Mouse (Mus musculus) cerebellum, adult (tissue): ENCODE results near the gene Aatk.

Experiments used
- ATAC-seq: cut with Nextera tagmentation; 2 replicates; pipeline ENCODE4 v1.9.2; 2017; ENCODE audit warnings: mild to moderate bottlenecking, moderate library complexity, mixed read lengths; ENCODE audit not compliant: insufficient number of reproducible peaks, low FRiP score, low TSS enrichment

The Aatk gene

DNA sequence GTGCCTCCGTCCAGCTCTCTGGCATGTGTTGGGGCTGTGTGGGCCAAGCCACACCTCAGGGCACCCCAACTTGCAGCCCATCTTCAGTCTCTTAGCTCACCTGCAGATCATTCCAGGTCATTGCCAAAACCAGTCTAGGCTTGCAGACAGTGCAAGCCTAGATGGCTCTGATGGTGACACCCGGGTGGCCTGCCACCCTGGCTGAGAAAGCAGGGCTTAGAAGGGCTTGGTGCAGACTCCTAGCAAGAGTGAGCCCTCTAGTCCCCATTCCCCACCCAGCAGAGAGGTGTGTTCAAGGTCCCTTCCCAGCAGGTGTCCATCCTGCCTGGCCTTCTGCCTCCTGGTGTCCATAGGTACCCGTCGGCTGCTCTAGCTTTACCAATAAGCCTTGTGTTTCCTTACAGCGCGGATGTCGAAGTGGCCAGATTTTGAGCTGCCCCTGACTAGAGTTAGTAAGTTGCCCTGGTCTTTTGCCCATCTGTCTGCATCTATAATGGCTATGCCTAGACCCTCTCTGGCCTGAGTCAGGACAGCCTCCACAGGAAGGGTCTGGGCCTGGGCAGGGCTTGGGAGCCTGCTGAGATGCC is 44.2 kb downstream of the Aatk start:
- no peak for ATAC-seq

DNA sequence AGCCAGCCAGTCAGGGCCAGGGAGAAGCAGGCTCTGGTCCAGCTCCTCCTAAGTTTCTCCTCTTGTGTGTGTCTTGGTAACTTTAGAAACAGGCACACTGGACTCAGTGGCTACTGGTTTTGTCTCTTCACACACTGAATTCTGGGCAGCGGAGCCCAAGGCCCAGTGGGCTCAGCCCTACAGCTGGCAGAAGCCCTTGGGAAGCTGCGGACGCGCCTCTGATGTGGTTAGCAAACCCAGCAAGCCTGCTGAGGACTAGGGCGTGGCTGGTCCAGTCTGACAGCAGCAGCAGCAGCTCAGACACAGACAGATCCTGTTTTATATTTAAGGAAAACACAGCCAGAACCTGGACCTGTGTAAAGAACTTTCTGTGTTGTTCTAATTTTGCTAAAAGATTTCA is 44.9 kb downstream of the Aatk start:
- no peak for ATAC-seq

DNA sequence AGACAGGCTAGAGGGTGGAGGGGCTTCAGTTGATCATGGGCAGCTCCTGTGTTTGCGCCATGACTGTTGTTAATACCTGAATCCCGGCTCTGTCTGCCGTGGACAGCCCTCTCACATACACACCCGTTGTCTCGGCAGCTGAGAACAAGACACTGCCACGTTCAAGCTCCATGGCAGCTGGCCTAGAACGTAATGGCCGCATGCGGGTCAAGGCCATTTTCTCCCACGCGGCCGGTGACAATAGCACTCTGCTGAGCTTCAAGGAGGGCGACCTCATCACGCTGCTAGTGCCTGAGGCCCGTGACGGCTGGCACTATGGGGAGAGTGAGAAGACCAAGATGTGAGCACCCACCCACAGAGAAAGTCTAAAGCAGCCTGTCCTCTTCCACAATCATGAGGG is 49.6 kb downstream of the Aatk start:
- no peak for ATAC-seq

DNA sequence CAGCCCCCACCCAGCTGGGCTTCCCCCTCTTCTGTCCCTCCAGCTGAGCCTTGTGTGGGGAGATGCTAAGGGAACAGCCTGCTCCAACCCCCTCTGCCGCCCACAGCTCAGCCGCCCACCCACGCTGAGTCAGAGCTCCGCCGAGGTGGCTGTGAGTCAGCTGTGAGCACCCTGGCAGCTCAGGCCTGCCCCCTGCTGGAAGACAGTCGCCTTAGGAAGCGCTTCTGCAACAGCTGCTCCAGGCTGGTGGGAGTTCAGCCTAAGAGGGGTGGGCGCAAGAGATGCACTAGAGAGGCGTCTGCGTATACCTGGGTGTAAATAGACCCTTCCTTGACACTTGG is 55.7 kb downstream of the Aatk start:
- no peak for ATAC-seq

DNA sequence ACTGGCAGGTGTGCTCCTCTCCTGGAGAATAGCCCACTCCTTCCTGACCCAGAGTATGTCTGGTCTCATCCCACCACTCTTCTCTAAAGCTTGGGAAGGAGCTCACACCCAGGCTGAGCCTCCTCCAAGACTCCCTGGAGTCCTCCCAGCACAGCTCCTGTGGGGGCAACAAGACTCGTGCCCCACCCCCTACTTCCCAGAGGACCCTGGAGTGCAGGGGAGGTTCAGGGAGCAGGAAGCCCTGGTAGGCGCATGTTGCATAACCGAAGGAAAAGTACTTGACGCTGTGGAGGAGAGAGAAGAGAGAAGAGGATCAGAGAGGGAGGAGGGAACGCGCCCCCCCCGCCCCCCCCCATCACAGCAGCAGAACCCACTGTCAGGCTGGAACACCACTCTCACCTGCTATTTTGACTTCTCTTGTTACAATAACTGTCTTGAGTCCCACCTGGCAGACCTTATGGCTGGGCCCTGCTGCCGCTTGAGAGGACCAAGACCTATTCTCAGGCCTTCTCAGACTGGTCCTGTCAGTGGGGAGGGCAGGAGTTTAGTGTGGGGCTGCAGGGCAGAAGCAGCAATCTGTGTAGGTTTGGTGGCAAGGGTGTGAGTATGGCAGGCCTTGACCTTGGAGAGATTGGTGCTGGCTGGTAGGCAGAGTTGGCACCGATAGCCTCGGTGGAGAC is 56.2 kb downstream of the Aatk start:
- ATAC-seq = no peak

DNA sequence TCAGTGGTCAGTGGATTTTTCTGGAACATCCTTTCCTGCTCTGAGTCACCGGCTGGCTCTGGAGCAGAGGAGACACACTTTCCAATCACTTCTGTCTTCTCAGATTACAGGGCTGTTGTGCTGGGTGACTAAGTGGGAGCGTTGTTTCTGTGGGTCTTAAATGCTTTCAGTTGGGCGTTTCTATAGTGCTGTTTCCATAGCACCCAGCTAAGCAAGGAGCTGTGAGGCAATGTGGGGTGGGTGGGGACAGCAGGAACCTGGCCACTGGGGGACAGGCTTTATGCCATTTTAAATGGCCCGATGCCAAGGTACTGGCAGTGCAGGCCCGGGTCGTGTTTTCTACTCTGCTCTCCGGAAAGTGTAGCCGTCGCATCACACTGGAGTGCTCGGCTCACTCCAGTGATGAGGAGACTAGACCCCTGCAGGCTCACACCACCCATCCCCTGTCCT is 57.8 kb downstream of the Aatk start:
- ATAC-seq = no peak

DNA sequence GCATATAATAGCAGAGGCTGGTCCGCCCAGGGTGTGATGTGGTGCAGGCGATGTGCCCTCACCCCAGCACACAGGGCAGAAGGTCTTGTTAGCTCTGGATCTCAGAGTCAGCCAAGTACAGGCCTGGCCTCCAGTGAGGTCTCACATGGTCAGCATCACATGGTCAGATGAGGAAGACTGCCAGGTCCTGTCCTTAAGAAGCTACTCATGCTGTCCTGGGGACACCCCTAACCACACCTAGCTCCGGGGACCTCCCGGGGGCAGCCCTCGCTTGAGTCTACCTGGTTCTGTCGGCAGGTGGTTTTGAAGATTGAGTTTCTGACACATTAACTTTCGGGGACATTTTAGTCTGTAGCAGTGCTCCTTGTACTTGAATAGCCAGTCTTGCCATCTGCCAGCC is 58.6 kb downstream of the Aatk start:
- no peak for ATAC-seq

DNA sequence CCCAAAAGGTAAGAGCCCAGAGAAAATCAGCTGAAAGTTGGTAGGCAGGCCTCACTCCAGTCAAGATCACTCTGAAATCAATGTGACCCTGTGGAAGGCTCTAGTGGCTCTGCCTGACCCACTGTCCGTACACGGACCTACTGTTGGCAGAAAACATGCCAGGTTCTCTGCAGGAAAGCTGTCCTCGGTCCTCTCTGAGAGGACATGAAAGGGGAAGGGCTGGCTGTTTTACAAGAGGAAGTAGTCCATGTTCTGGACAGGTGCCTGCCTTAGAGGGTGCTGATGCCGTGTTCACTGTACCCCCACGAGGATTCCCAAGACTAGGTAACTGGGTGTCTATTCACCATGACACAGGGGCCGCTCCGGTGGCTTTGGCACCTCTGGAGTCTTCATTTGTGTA is 59.1 kb downstream of the Aatk start:
- ATAC-seq = no peak

DNA sequence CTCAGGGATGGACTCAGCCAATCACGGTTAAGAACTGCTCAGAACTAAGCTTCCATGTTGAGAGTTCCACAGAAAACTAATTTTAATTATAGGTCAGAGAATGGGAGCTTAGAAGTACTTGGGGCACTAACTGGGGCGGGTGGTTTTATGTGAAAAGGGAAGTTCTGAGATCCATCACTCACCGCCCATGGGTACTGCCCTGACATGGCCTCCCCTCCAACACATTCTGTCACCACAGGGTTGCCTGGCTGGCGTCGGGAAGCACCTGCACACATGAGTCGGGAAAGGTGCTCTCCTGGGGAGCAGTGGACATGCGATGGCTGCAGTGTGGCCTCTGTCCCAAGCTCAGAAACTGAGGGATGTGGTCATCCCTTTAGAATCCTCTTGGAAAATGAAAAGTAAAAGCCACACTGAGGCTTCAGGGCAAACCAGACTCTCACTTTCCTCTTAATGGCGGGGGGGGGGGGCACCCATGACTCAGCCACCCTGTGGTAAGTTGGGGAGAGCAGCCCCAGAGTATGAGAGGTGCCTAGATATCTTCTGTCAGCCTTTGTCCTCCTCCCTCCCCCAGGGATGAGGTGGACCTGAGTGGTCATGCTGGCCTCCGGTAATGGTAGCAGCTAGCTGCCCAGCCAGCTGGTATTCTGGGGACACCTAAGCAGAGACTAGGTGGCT is 60.1 kb downstream of the Aatk start:
- ATAC-seq = no peak

DNA sequence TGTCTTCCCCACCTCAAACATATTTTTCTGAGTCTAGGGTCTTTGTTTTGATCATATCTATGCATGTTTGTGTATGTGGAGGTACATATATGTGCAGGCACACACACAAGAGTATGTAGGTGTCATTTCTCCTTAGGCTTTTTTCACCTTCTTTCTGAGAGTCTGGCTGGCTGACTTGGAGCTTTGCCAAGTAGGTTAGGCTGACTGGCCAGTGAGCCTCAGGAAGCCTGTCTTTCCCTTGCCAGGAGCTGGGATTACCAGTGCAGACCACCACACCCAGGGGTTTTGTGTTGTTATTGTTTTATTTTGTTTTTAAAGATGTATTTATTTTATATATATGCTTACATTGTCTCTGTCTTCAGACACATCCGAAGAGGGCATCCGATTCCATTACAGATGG is 63.8 kb downstream of the Aatk start:
- no peak for ATAC-seq

DNA sequence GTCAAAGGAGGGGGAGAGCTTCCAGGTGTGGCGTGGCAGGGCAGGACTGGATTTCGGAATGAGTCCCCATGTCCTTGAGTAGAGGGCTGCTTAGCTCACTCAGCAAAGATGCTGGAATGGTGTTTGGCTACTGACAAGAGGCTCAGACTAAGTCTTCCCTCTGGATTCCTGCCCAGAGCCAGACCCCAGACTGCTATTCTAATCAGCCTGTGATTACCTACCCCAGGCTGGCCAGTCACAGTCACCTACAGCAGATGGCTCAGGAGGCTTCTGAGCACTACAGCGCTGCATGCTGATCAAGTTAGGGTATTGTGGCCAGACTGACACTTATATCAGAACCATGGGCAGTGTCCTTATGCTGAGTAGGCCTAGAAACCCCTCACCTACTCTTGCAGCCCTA is 64.7 kb downstream of the Aatk start:
- no peak for ATAC-seq

DNA sequence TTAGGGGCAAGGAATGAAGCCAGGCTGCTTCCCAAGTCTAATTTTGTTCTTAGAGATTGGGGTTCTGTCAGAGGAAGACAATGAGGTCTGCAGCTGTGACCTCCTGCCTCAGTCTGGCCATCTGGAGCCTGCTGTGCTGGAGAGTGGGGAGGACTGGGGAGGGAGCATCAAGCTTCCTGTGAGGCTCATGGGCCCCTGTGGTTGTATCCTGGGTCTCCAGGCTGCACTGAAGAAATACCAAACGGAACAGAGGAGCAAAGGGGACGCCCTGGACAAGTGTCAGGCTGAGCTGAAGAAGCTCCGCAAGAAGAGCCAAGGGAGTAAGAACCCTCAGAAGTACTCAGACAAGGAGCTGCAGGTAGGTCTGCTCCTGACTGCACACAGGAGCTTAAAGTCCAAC is 65.2 kb downstream of the Aatk start:
- no peak for ATAC-seq

DNA sequence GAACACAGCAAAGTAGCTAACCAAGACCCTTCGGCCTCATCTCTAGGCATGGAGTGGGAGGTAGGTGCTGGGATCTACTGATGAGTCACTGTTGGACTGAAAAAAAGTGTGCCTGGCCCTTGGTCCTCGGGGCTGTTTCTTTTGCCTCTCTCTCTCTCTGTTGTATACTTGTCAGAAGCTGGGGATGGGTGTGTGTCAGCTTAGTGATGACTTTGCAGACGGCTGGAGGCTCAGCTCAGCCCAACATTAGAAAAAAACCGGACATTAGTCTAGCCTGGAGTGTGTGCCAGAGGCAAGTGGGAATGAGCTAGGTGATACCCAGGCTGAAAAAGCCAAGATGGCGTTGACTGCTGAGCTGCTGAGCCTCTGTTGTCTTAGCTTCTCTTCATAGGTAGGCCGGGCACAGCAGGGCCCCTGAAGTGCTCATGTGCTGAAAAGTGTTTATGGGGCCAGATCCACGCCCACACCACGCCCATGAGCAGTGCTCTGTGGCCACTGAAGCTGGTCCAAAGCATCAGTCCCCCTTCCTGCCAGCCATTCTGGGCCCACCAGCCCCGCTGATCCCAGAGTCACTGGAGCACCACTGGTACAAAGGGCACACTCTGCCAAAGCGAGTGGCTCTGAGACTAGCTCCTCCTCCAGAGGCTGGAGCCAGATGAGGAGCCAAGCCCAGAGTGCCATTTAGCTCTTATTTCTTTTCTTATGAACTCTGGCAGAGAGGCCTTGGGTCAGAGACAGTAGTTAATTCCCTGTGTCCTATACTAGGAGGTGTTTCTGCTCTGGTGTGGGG is 67.2 kb downstream of the Aatk start:
- ATAC-seq = no peak

DNA sequence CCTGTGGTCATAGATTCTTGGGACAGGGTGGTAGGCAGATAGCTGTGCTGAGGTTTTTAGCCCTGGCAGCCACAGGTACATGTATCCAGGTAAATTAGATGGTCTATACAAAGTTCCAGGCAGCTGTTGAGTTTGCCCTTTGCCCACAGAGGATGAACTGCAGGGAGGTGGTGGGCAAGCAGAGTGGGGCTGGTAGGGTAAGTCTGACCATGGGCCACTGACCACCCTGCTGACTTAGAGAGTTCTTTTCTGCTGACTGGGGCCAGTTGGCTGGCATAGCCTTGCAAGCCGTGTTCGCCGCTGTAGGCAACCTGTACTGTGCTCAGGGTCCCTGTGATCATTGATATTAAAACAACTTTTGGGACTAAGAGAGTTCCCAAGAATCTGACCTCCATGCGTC is 68.3 kb downstream of the Aatk start:
- ATAC-seq = no peak

DNA sequence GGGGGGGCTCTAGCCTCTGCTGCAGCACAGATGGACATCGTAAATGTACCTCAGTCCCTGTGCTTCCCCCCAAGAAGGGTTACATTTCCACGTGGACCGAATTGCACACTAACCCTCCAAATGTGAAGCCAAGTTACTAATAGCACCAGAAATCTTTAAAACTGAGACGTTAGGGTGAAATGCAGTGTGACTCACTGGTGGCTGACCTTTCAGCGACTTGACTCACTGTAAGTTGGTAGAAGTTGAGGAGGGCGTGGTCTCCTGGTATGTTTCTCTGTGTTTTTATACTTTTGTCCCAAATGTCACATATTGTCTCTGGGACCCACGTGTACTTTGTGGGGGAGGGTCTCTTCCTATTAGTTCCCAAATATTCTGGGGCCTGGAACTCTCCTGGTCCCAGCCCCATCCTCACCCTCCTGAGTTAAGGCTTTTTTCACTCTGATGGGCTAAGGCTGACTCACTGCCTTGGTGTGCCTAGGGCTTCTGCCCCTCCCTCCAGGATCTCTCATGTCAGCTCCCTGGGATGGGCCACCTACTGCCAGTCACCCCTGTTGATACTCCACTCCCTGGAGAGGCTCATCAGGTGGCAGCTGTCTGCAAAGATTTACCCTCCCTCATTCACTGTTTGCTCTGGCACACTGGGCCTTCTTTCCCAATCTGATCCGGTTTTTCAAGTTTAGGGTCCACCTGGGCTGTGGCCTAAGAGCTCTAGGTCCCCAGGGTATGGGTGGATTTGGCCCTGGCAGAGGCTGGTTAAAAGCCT is 71.0 kb downstream of the Aatk start:
- no peak for ATAC-seq

DNA sequence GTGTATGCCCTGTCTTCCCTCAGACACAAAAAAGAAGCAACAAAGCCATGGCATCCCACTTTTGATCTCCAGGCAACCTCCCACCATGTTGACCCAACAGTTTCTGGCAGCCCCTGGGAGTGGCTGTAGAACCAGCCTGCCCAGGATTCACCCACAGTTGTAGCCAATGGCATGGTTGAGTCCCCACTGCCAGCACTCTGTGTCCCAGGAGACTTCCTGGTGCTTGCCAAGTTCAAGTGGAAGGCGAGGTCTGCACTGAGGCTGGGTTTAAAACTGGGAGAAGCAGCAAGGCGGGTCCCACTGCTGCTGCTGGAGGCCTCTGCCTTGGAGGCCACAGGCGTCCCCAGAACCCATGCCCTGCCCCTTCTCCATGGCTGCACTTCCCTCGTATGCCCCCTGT is 73.2 kb downstream of the Aatk start:
- ATAC-seq = no peak

DNA sequence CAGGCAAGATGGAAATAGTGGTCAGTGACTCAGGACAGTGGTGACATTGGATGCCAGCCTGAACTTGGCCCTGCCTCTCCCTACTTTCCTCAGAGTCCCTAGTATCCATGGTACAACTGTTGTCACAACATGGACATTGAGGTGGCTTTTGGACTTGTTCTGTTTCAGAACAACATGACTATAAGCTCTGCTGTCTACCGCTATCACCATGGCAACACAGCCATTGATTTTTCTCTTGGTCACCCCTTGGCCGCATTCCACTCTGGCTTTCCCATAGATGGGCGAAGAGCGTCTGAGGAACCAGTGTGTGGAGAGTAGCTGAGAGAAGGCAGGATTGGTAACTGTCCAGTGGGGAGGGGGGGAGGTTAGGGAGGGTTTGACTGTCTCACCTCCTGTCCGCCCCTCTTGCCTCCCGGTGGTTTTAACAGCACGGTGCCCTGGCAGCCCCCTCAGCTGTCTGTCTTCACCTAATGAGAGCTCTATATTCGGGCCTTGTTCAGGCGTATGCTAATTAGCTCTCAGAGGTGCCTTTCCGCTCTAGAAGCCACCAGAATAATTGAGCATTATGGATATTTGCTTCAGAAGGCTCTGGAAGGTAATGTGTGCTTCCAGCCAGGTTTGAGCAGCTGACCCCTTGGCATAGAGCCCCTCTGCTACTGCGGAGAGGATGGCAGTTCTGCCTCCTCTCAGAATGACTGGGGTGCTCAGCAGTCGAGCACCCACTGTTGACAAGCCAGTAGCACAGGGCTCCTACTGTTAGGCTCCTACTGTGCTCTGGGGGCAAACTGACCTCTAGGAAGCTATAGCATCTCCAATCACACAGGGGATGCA is 76.7 kb downstream of the Aatk start:
- ATAC-seq = no peak

DNA sequence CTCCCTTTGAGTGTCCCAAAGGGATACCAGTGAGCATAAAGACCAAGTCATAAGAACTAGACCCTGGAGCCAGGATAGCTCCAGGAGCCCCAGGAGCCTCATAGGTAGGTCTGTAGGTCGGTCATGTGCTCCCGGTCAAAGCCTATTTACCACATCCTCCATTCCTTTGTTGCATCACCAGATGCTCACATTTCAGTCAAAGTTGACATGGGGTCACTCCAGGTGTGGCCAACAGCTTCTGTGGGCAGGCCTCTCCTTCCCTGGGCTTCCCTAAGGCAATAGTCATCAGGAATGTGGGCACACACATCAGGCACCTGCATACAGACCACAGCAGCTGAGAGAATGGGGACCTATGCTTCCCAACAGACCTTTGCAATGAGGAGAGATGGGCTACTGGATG is 79.1 kb downstream of the Aatk start:
- no peak for ATAC-seq

DNA sequence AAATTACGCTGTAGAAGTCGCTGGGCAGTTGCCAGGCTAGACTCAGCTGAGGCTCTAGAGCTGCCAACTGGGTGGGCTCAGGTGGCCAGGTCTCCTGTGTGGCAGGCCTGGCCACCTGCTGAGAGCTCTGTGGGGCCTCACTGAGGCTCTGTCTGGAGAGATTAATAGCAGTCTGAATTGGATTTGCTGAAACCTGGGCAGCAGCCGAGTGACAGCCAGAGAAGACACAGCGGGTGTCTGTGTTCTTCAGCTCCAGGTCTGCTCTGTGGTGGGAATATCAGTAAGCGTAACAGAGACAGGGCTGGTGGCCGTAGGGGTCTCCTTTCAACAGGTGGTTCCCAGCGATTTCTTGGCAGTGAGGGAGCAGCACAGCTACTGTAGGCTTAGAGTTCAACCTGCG is 79.6 kb downstream of the Aatk start:
- no peak for ATAC-seq

DNA sequence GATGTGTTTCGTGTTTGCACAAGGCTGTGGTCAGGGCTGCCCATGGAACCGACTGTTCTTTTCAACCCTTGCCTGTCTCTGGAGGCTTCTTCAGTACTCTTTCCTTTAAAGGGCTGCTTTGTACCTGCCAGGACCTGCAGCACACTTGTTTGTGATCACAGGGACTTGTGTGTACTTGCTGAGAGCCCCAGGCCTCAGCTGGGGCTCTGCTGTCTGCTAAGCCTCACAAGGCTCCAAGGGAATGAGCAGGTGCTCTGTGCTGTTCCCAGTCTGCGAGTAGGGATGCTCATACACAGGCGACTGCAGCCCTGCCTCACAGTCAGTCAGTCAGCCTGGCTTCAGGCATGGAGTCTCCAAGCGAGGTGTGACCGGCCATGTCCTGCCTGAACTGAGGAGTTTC is 80.7 kb downstream of the Aatk start:
- no peak for ATAC-seq
